Mouse (Mus musculus) kidney, adult 9 months (tissue): ENCODE measurements around the gene Ncoa1.
"Not testable (repeated sequence)": the region's sequence is repeated elsewhere in the genome, so short reads cannot be mapped to it uniquely, and the experiment has no call there.

Experiments
- DNase-seq: peaks from one replicate; pipeline ENCODE4 v3.0.0; 2022

Ncoa1 gene

GRCm38 (mm10) chr12:4298626-4299025 is 178.4 kb downstream of the Ncoa1 start:
- no peak for DNase-seq

- no peak for DNase-seq
Measured at GRCm38 (mm10) chr12:4295881-4296280, 181.1 kb downstream of the Ncoa1 start.

GRCm38 (mm10) chr12:4295281-4295680 is 181.7 kb downstream of the Ncoa1 start:
- no peak for DNase-seq

- DNase-seq: no peak
Measured at GRCm38 (mm10) chr12:4293813-4294212, 183.2 kb downstream of the Ncoa1 start.

- DNase-seq: peak; percentile 14
Measured at GRCm38 (mm10) chr12:4285186-4285585, 191.8 kb downstream of the Ncoa1 start.

GRCm38 (mm10) chr12:4279878-4280277 is 197.1 kb downstream of the Ncoa1 start:
- DNase-seq: no peak

GRCm38 (mm10) chr12:4278978-4279755 is 197.8 kb downstream of the Ncoa1 start:
- no peak for DNase-seq

- no peak for DNase-seq
Measured at GRCm38 (mm10) chr12:4271078-4271477, 205.9 kb downstream of the Ncoa1 start.

- no peak for DNase-seq
Measured at GRCm38 (mm10) chr12:4267765-4268164, 209.2 kb downstream of the Ncoa1 start.

GRCm38 (mm10) chr12:4252742-4253655 is 224.0 kb downstream of the Ncoa1 start:
- DNase-seq: no peak

GRCm38 (mm10) chr12:4249786-4250185 is 227.2 kb downstream of the Ncoa1 start:
- no peak for DNase-seq

GRCm38 (mm10) chr12:4245742-4246141 is 231.2 kb downstream of the Ncoa1 start:
- DNase-seq: no peak

- no peak for DNase-seq
Measured at GRCm38 (mm10) chr12:4243805-4244204, 233.2 kb downstream of the Ncoa1 start.

GRCm38 (mm10) chr12:4240281-4240680 is 236.7 kb downstream of the Ncoa1 start:
- not testable (repeated sequence) for DNase-seq

- no peak for DNase-seq
Measured at GRCm38 (mm10) chr12:4237481-4237880, 239.5 kb downstream of the Ncoa1 start.

- DNase-seq: peak; percentile 99
Measured at GRCm38 (mm10) chr12:4233572-4234508, 243.1 kb downstream of the Ncoa1 start, which contains the start of the genes Ptrhd1 and Cenpo. TSS of gene Ptrhd1 (plus strand) at chr12:4234027. TSS of gene Cenpo (minus strand) at chr12:4234294.

GRCm38 (mm10) chr12:4232777-4233176 is 244.2 kb downstream of the Ncoa1 start:
- no peak for DNase-seq

- no peak for DNase-seq
Measured at GRCm38 (mm10) chr12:4230156-4230555, 246.8 kb downstream of the Ncoa1 start.

GRCm38 (mm10) chr12:4212908-4213307 is 264.1 kb downstream of the Ncoa1 start:
- peak; percentile 28 for DNase-seq

GRCm38 (mm10) chr12:4211174-4211573 is 265.8 kb downstream of the Ncoa1 start:
- peak; percentile 34 for DNase-seq

- no peak for DNase-seq
Measured at GRCm38 (mm10) chr12:4209196-4209595, 267.8 kb downstream of the Ncoa1 start.

- DNase-seq: peak; percentile 59
Measured at GRCm38 (mm10) chr12:4208405-4209133, 268.4 kb downstream of the Ncoa1 start.
